Mouse (Mus musculus) thymus, adult 2 months (tissue): ENCODE data around the gene Ccdc92b.

Experiments
- CTCF ChIP-seq: fragments of 200-500 bp; IDR thresholded peaks from 2 replicates; pipeline ENCODE4 v1.5.1; 2012; ENCODE audit warnings: mild to moderate bottlenecking, control low read depth, low read length, moderate library complexity, borderline replicate concordance; ENCODE audit not compliant: control insufficient read depth, poor library complexity, insufficient read depth; ENCODE audit errors: extremely low read depth
- POLR2A ChIP-seq: fragments of 200-500 bp; IDR thresholded peaks from 2 replicates; pipeline ENCODE4 v1.6.1; 2012; ENCODE audit warnings: mild to moderate bottlenecking, low read length, control low read depth, moderate library complexity; ENCODE audit not compliant: control insufficient read depth, poor library complexity, insufficient read depth; ENCODE audit errors: extremely low read depth

GRCm38 (mm10) chr11:74668466-74668865, 49.1 kb downstream of the Ccdc92b start:
- TF ChIP-seq POLR2A (no peak), CTCF (no peak)
